ENCODE assay signal across 12 mouse cellular contexts in genomic region chr2:72308981-72309380, GRCm38 (mm10). TPM values are rescaled to one million over a fixed set of nuclear protein-coding genes. Genes with fewer than 3 reads are reported as not detected.
DNase-seq lines count a peak whose midpoint lies in the region; ATAC-seq lines count a peak whose summit lies in the region.
"Had no signal": no experiment of that assay in that cellular context is flagged by ENCODE, and none has a peak within 500 bp of the region (broad histone marks: within the 10 kb centered on the region; RNA-seq: fewer than 3 reads in every experiment).

No protein-coding gene starts in this region.

- no peaks in the 10 kb centered on the region for H3K9me3 ChIP-seq in lung, embryonic 15.5 days
- H3K9me3 ChIP-seq in forebrain, embryonic 13.5 days (replicated peaks), result no peaks in the 10 kb centered on the region
- H3K9me3 ChIP-seq: embryonic facial prominence, embryonic 13.5 days; limb, embryonic 12.5 days had no signal

- peaks cover 30% of the 10 kb centered on the region for H3K4me1 ChIP-seq in lung, embryonic 15.5 days
- H3K4me1 ChIP-seq in forebrain, embryonic 13.5 days, result peaks cover 4% of the 10 kb centered on the region; the same call in 1 of the 2 replicates

- WGBS in lung, embryonic 15.5 days, result 67% methylated on average over 5 of the region's 5 CpGs
- WGBS in forebrain, embryonic 13.5 days, result 82% methylated on average over 5 of the region's 5 CpGs

- peak; percentile 8 to 10 for DNase-seq in cerebellum, postnatal 14 days
- no peak for DNase-seq in cerebellum, postnatal 36 days
- DNase-seq in 416B (ENCODE audit: low read depth), result peak; percentile 50
- DNase-seq in gastrocnemius, postnatal 25 days, result peak; percentile 60
- DNase-seq in layer of hippocampus, postnatal 25 days (ENCODE audit: extremely low spot score in 1 of 2, low spot score in 1 of 2), result no peak
- no peak for DNase-seq in cerebellum, adult 11 months

- H3K36me3 ChIP-seq in lung, embryonic 15.5 days, result 0 out of 2 replicates have a peak, but pooled peaks cover 13% of the 10 kb centered on the region
- no peaks in the 10 kb centered on the region for H3K36me3 ChIP-seq in forebrain, embryonic 13.5 days (ENCODE audit: poor library complexity, severe bottlenecking)
- H3K36me3 ChIP-seq: embryonic facial prominence, embryonic 13.5 days; limb, embryonic 12.5 days had no signal

- no peak overlapping the region for H3K27ac ChIP-seq in lung, embryonic 15.5 days
- no peak overlapping the region for H3K27ac ChIP-seq in forebrain, embryonic 13.5 days
- H3K27ac ChIP-seq: embryonic facial prominence, embryonic 13.5 days; limb, embryonic 12.5 days had no signal

- no peak overlapping the region for H3K4me2 ChIP-seq in lung, embryonic 15.5 days
- H3K4me2 ChIP-seq in forebrain, embryonic 13.5 days, result no peak overlapping the region
- H3K4me2 ChIP-seq: embryonic facial prominence, embryonic 13.5 days; limb, embryonic 12.5 days; midbrain, embryonic 11.5 days had no signal

- no peak overlapping the region for H3K4me3 ChIP-seq in lung, embryonic 15.5 days
- no peak overlapping the region for H3K4me3 ChIP-seq in forebrain, embryonic 13.5 days
- H3K4me3 ChIP-seq: embryonic facial prominence, embryonic 13.5 days; limb, embryonic 12.5 days had no signal

- no peak overlapping the region for H3K9ac ChIP-seq in lung, embryonic 15.5 days
- H3K9ac ChIP-seq in forebrain, embryonic 13.5 days, result no peak overlapping the region
- H3K9ac ChIP-seq: embryonic facial prominence, embryonic 13.5 days; limb, embryonic 12.5 days had no signal

- peak; percentile 46; the same call in 1 of the 2 replicates for ATAC-seq in lung, embryonic 15.5 days (ENCODE audit: borderline replicate concordance, extremely low read depth, low FRiP score, low TSS enrichment)
- no peak for ATAC-seq in forebrain, embryonic 13.5 days
- ATAC-seq: intestine, postnatal 0 days had no signal

- no peaks in the 10 kb centered on the region for H3K27me3 ChIP-seq in lung, embryonic 15.5 days
- H3K27me3 ChIP-seq in forebrain, embryonic 13.5 days, result no peaks in the 10 kb centered on the region
- H3K27me3 ChIP-seq: embryonic facial prominence, embryonic 13.5 days; limb, embryonic 12.5 days had no signal

RNA-seq across cellular contexts. Expression of gene Map3k20, which starts 23.5 kb away (rescaled TPM):
- total RNA-seq in gastrocnemius, postnatal 25 days (2021), result 100 to 1,000 TPM; 311 to 336 TPM
- 30.2 and 31.2 TPM in 2 replicates for polyA plus RNA-seq in lung, embryonic 15.5 days (2015; fragmentation: Nextera tagmentation; extraction: Ambion mirVana)
- polyA plus RNA-seq in forebrain, embryonic 13.5 days (2015; fragmentation: Nextera tagmentation; extraction: Ambion mirVana), result 5.9 and 6.0 TPM in 2 replicates
- 10 to 100 TPM; 12.2 to 12.4 TPM for total RNA-seq in layer of hippocampus, postnatal 25 days (2021)

Comparison
In these comparisons a context has a peak if more than half of its experiments do, and no peak if none do; other contexts are left out.
1. DNase-seq: peak in cerebellum, postnatal 14 days (2 of 2), 416B (single experiment) and gastrocnemius, postnatal 25 days (single experiment); none in cerebellum, postnatal 36 days (0 of 2), layer of hippocampus, postnatal 25 days (0 of 2) and cerebellum, adult 11 months (single experiment).
2. RNA of gene Map3k20, which starts 23.5 kb away (total RNA-seq): 311 to 336 TPM in gastrocnemius, postnatal 25 days; 12.2 to 12.4 TPM in layer of hippocampus, postnatal 25 days; every median in the first group is over 10 times any median in the second.